Mouse (Mus musculus) liver (tissue): ENCODE data around the gene Pnpt1.

Source experiments
- DNase-seq: peaks from one replicate; pipeline ENCODE4 v3.0.0-alpha.2; 2020; ENCODE audit warnings: mixed read lengths

Gene Pnpt1

DNA sequence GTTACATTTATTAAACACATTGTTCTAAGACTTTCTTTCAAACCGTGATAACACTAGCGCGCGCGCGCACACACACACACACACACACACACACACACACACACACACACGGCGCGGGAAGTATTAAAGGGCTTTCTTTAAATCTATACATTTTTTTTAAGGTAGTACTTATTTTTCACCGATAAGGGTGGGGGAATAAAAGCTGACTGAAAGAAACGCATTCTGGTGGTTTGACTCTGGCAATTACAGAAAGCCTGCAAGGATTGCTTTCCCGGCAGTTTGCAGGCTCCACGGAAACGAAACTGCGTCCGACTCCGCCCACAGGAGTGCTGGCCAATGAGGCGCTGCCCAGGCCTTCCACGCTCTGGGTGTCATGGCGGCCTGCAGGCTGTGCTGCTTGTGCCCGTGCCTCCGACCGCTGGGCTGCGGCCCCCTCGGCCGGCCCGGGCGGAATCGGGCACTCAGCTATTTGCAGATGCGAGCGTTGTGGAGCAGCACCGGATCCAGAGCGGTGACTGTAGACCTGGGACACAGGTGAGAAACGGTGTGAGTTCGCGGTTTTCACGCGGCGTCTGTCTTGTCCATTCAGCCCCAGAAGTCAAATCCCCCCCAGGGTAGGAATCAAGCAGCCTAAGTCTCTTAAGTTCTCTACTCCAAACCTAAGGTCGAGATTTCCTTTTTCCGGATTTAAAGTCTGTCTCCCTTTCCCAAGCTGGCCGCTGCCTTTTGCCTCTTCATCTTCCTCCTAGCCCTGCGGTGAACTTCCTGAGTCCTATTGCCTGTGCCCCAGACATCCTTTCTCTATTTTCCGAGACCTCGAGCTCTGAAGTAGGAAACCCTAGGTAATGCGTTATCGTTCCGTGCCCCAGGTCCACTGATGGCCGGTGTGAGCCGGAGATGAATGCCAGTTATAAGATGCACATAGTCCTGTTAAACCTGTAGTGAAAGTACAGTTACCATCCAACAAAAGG is at the start of gene Pnpt1:
Gene Pnpt1, plus strand, starts transcription at position 360 of the 971 bp plus-strand sequence.
- peak; percentile 94 for DNase-seq

DNA sequence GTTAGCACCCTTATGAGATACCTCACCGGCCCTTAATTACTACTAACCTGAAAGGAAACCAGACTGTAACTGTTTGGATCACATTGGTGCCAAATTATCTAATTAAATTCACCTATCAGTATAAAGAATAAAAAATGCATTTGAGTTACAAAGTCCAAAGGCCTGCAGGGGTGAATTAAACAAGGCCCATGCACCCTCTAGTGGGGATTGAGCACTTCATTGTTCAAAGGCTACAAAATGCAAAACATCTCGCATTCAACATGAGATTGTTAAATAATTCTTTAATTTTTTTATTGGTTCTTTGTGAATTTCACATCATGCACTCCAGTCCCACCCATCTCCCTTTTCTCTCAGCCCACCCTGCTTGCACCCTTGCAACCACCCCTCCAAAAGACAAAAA is 38.1 kb upstream of the Pnpt1 start:
- no peak for DNase-seq

DNA sequence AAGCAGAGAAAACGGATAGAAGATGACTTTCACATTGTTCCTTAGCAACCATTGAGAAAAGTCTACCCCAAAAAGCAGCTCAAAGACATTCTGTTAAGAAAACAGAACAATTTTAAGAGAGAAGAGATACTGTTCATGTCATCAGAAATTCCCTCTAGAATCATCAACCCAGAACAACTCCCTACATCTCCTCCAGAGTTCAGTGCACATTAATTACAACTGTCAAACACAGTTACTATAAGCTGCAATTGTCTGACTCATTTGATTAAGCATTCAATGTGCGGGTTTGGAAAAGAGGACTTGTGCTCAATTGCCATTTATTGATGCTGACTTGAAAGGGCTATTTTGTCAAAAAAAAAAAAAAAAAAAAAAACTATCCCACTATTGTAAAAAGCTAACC is 31.6 kb upstream of the Pnpt1 start:
- no peak for DNase-seq

DNA sequence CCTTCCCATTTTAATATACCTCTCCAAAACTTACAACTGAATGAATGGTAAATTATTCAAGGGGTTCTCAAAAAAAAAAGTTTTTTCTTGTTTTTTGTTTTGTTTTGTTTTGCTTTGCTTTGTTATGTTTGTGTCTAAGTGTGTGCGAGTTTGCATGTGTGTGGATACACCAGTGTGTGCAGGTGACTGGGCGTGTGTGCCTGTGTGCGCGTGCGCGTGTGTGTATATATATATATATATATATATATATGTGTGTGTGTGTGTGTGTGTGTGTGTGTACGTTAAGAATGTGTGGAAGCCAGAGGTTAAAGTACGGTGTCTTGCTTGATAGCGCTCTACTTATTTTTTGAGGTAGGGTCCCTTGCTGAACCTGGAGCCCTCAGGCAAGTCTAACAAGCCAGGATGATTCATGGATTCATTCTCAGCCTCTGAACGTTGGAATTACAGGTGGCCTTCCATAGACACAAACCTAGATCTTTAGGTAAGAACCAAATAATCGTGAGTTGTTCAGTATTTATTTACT is 621 bp upstream of the Pnpt1 start:
- no peak for DNase-seq

DNA sequence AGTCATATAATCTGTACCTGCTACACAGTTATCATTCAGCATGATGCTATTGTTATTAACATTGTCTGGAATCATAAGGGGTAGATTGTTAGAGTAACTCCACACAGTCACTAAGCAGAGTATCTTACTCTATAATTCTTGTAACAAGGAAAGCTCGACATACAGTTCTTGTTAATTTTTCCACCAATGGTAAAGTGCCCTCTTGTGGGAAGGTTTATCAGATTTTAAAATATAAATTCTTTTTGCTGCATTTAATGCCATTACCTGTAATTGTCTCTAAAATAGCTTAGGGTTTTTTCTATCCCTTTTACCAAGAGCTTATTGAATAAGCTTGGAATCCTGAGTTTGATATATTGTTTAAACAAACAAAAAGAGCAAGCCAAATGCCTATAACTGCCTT is 10.1 kb downstream of the Pnpt1 start:
- no peak for DNase-seq

DNA sequence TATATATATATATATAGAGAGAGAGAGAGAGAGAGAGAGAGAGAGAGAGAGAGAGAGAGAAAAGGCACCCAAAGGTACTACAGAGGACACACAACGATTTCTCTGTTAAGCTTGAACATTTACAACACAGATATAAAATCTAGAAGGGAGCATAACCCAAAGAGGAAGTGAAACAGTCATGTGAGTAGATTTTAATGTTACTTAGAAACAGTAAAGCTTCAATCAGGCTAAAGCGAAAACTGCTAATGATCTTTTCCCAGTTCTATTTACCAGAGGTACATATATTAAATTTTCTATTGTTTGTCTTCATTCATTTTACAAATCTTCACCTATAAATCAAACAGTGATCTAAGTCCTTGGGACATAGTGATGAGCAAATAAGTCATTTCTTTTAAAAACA is 18.4 kb downstream of the Pnpt1 start:
- no peak for DNase-seq

DNA sequence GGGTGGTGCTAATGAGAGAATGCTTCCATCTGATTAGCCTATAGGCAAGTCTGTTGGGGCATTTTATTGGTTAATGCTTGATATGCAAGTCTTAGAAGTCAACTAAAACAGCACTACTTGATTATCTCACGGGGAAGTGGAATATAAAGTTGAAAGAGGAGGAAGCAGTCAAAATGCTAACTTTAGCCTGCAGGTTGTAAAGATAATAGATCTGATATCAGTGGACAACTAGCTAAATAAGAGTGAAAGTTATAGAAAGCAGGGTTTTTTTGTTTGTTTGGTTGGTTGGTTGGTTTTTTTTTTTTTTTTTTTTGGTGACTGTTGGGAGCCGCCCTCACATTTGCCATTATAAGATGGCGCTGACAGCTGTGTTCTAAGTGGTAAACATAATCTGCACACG is 33.0 kb downstream of the Pnpt1 start:
- no peak for DNase-seq

DNA sequence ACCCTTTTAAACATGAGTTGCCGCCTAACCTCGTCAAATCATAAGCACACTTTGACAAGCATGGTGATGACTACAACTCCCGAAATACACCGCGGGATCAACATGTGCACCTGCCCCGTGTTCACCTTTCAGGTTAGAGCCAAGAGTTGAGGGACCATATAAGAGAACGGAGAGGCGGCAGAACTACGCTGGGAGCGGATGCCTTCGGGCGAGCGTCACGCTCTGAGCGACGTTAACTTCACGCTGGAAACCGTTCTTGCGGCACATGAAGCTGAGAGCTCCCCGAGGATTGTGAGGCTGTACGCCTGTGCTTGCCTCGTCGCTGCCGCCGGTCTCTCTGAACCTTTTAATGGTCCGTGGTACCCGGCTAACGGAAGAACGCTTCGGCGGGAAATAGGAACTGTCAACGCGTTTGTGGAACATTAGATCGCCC is 41.4 kb downstream of the Pnpt1 start:
- DNase-seq: peak; percentile 44

DNA sequence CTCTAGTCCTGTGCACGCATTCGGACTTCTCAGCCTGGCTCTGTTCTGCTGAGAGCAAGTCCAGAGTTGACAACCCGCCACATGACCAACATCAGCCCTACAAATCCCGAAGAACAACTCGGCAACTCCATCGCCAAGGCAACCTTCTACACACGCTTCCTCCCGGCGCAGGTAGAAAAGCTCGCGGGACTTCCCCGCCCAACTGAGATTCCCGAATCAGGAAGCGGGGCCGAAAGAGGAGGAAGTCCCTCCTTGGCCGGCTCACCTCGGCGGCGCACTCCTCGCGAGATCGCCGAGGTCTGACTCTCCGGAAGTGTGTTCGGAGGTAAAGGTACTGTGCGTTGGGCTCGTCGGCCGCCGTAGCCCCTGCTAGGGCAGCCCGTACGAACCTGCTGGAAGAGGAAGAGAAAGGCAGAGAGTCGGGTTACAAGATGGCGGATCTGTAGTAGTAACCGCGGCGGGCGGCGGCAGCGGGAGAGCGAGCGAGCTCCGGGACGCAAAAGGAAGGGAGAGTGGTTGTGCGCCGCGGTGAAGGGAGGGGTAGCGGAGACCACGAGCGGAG is 42.1 kb downstream of the Pnpt1 start, which contains the start of gene Ppp4r3b:
Gene Ppp4r3b, plus strand, starts transcription at position 328 of the 562 bp plus-strand sequence.
- DNase-seq: peak; percentile 97

DNA sequence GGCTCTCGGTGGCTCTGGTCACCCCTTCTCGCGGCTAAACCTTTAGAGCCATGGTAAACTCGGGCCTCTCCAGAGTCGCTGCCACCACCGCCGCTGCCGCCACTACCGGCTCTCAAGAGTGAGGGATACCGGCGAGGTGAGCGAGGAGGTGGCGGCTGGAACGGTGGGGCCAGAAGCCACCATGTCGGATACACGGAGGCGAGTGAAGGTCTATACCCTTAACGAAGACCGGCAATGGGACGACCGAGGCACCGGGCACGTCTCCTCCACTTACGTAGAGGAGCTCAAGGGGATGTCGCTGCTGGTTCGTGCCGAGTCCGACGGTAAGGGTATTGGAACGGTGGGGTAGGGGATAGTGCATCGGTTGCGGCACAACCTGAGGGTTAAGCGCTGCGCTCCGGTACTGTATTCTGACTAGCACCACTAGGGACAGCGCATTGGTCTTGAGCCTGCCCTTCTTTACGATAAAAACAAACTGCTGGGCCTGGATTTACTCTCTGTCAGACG is 42.6 kb downstream of the Pnpt1 start:
- peak; percentile 76 for DNase-seq

DNA sequence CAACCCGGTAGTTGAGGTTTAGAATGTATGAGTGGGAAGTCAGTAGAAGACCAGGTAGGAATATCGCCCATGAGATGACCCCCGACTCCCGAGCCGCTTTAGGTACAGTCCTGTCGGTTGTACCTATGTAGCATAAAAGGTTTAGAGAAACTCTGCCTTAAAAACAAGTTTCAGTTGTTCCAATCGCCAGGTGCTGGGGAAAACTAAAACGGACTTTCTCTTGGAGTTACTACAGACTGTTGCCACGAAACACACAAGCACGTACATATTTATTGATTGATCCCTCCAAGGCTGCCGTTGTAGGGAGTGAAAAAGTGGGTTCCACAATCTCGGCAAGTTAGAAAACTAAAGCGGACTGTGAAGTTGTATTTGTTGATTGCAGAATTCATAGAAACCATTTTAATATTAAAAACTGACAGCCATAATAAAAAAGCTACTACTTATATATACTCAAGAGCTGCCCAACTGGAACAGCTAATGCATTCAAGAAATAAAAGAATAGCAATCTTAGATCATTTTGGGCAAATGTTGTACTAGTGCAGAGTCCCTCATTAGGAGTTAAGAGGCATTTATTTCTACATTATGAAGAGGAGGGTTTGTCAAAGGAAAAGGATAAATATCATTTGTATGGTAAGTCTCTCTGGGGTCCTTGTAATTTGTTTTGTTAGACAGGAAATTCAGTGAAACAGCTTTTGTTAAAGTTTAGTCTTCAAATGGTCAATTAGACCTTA is 43.3 kb downstream of the Pnpt1 start:
- DNase-seq: no peak

DNA sequence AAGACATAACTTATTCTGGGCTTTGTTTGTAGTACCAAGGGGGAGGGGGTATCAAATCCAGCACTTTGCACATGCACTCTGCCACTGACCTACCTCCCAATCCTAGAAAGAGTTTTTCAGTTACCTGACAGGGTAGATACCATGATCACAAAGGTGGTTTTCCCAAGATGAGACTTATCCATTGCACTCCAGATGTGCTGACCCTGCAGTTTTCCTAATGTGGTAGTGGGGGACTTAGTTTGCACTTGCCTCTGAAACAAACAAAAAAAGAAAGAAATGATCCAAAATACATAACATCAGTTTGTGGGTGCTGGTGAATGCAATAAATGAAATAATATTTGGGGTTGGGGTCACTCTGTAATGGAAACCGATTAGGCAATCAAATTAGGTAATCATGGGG is 48.8 kb downstream of the Pnpt1 start:
- no peak for DNase-seq

DNA sequence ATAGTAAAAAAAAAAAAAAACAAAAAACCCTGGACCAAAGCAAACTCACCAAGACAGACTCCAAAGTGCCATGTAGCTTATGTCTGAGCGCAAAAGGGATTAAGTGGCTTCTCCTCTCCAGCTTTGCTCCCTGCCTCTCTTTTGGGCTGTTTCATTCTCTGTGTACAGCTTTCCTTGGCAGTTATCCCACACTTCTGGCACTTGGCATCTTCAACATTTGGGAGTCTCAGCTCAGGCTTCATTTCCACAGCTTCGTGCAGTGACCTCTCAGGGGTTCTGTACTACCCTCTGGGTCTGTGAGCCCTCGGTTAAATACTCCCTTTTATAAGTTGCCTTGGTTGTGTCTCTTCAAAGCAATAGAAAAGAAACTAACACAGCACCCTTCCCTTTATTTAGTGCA is 50.1 kb downstream of the Pnpt1 start:
- DNase-seq: no peak

DNA sequence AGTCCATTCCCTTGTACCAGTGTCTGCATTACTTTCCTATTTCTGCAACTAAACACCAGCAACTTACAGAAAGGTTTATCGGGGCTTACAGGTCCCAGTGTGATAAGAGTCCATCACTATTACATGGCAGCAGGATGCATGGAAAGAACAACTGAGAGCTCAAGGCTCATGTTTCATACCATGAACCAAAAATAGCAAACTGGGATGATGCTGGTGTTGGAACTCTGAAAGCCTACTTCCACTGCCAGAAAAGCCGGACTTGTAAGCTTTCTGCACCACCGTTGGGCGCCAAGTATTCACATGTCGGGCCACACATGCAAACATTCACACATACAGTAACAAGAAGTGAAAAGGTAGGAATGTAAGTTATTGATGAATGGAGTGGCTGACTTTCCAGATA is 51.2 kb downstream of the Pnpt1 start:
- DNase-seq: no peak

DNA sequence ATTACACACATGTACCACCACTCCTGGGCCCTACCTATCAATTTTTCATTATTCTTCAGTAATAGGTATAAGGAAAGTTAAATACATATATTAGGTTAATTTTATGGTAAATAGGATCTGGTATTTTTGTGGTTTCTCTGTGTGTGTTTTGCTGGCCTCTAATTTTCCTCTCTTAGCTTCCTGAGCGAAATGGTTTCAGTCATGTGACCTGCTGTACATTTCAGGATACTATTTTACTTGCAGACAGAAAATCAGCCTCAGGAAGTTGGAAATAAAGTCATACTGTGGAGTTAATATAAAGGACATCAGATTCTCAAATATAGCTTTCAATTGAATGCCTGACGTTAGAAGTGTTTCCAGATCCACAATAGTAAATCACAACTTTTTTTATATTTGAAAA is 58.4 kb downstream of the Pnpt1 start:
- no peak for DNase-seq

DNA sequence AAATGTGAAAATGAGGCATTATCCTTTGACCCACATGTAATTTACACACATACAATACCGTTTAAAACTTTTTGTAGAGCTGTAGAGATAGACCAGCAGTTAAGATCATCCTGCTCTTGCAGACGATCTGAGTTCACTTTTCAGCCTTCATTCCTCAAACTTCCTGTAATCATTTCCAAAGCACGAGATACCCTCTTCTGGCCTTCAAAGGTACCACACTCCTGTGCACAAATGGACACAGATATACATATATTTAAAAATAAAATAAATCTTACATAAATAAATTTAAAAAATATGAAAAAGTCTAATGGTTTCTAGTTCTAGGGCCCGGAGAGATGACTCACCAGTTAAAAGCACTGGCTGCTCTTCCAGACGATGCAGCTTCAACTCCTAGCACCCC is 73.1 kb downstream of the Pnpt1 start:
- no peak for DNase-seq

DNA sequence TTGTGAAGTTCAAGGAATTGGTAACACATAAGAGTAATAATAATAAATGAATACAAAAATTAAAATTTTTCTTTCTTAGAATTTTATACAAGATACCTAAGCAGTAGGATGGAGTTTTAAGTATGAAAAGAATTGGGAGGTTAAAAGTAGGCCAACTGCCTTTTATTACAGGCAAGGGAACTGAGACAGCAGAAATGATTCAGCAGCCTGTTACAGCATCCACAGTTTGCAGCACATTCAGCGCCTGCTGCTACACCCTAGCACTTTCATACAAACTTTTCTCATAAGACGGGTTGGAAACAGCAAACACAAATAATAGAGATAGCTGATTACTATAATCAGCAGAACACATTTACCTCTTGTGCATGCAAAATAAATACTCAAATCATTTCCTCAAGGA is 79.2 kb downstream of the Pnpt1 start:
- no peak for DNase-seq
